Mouse (Mus musculus) adrenal gland, adult (tissue): ENCODE data around the gene Mapk6.
A peak's percentile ranks its signal among the peaks of the same experiment; 100 is the strongest.

Experiments used
- DNase-seq, 2 experiments: peaks; one replicate each; pipeline ENCODE4 v3.0.0; 2022 to 2023; ENCODE audit warnings: low spot score in 1 of 2; ENCODE audit not compliant: inconsistent age in 2 of 2

The Mapk6 gene

DNA sequence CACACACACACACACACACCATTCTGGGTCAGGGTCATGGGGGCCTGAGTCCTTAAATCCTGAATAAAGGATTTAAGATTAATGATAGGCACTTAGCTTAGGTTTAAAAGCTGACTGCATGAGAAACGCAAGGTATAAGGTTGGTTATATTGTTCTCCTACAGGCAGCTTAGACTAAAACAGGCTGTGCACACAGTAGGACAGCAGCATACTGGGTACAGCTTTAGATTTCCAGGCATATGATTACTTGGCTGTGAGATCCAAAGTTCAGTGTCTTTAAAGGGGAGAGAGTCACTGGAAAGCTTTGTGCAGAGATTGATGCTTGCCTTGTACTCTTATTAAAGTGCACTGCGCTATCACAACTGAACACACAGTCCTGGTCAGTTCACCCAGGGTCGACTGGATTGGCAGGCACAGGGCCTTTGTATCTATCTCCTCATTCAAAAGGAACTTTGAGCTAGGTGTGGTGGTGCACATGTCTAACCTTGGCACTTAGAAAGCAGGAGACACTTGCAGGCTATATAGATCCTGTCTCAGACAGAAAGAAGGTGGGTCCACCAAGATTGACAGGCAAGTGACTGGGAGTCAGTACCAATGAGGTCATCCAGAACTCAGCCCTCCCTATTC is 25.4 kb downstream of the Mapk6 start:
- DNase-seq, result no peak

DNA sequence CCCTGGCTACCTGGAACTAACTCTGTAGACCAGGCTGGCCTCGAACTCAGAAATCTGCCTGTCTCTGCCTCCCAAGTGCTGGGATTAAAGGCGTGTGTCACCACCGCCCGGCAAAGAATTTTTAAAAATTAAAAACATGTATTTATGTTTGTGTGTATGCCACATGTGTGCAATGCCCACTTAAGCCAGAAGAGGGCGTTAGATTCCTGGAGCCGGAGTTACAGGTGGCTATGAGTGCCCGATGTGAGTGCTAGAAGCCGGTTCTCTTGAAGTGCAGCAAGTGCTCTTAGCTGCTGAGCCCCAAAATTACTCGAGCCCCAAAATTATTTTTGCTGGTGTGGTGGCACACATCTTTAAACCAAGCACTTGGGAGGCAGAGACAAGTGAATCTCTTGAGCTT is 26.0 kb downstream of the Mapk6 start:
- no peak for DNase-seq

DNA sequence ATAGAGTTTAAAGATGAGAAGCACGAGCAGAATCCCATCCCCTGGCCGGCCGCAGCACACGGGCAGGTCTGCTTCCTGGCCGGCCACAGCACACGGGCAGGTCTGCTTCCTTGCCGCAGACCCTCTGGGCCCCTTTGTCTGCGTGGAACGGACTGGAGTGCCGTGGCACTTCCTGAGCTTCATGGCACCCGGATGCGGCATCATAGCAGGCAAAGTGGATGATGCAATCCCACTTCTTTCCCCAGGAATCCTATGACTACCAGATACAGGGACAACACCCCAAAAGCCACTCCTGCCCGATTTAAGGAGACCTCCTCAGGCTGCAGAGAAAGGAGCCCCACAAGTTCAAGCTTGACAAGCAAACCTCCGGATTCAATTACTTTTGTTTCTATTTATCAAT is 27.0 kb downstream of the Mapk6 start:
- DNase-seq, result no peak

DNA sequence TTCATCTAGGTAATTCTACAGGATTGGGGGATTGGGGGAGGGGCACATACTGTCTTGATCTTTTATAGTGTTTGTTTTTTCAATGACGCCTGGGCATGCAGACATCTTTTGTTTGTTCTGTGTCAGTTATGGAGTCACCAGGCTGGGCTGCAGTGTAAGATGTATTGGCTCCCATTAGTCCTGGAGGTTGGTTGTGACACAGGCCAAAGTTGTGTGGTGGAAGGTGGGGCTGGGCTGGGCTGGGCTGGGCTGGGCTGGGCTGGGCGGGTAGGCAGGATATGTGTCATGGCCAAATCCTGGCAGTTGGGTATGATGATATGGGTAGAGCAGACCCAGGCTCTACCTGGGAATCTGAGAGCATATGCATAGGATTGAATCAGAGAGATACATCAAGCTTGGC is 31.0 kb downstream of the Mapk6 start:
- no peak for DNase-seq

DNA sequence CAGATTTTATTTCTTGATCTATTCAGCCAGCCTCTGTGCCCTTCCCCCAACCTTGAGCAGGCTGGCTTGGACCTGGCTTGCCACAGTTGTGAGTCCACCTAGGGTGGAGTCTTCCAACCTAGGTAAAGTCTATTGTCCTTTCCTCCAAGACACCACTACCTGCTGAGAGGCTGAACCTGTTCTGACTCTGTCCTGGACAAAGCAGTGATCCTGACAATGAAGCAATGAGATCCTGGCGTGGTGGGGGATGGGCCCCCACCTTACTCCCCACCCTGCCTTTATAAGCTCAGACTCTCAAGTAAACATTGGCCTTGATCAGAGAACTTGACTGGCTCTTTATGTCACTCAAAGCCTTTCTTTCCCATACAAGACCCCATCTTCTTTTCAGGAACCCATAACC is 33.4 kb downstream of the Mapk6 start:
- no peak for DNase-seq

DNA sequence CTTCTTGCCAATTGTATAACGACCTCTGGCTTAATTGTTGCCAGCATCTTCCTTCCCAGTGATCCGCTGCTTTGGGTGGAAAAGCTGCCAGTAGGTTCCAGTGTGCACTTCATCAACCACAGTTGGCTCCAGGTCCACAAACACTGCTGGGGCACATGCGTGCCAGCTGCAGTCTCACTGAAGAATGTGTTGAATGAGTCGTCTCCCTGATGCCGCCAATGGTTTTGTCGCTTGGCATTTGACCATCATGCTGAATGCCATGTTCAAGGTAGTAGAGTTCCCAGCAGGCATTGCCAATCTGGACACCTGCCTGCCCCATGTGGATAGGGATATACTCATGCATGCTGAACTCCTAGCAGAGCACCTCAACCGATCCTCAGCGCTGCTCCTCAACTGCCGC is 34.2 kb downstream of the Mapk6 start:
- no peak for DNase-seq

DNA sequence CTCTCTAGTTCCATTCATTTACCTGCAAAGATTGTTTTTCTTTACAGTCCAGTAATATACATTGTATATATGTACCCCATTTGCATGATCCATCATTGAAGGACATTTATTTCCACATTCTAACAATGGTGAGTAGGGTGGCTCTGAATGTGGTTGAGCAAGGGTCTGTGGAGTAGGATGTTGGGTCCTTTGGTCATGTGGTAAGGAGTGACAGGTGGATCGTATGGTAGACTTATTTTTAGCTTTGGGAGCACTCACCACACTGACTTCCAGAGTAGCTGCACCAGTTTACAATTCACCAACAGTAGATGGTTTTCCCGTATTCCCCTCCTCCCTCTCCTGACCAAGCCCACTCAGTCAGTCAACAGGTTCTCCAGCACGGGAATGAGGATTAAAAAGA is 41.0 kb downstream of the Mapk6 start:
- no peak for DNase-seq

DNA sequence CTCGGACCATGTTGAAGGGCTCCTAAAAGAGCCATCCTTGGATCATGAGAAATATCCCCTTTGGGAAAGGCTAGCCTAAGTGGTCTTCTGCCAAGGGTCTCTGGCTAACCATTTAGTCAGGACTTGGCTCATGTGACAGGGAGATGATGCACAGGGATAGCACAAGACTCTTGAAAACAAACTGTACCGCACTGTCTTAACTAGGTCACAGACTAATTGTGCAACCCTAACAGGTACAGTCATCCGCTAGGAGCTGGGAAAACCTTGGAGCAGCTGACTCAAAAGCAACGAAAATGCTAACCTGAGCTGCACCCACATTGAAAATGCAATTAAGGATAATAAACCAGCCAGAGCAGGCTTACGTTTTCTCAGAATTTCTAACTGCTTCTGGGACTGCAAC is 43.6 kb downstream of the Mapk6 start:
- DNase-seq, result peak; percentile 65 to 81

DNA sequence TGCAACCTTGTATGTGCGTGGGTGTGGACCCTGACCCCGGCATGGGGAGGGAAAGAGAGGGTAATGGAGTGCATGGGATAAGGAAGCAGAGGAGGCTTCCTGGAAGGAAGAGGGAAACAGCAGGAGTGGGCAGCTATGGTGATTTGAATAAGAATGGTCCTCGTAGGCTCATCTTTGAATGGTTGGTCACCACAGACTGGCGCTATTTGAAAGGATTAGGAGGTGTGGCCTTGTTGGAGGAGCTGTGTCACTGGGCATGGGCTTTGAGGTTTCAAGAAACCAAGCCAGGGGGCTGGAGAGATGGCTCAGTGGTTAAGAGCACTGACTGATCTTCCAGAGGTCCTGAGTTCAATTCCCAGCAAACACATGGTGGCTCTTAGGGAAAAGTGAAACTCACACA is 44.6 kb downstream of the Mapk6 start:
- no peak for DNase-seq

DNA sequence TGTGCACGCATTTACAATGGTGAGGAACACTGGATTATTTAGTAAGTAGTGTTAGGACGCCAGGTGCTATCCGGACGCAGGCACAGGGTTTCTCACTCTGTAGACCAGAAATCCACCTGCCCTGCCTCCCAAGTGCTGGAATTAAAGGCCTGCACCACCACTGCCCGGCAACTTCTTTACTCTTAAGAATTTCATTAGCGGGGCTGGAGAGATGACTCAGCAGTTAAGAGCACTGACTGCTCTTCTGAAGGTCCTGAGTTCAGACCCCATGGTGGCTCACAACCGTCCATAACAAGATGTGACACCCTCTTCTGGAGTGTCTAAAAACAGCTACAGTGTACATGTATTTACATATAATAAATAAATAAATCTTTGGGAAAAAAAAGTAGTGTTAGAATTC is 46.1 kb downstream of the Mapk6 start:
- DNase-seq, result peak in 1 of 2 experiments; percentile 22

DNA sequence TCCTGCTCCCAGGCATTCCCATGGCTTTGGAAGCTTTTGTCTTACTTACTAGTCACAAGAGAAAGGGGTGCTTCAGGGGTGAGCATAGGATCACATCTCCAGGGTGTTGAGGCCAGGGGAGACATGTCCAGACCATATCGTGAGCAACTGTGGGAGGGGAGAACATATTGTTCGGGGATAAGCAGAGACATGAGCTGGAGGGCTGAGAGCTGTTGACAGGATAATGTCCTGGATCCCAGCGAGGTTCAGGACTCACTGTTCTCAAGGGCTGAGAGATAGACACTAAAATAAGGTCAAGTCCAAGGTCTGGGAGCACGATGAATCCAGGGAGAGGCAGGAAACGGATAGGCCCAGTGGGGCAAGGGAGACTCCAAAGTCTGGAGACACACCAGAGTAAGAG is 46.8 kb downstream of the Mapk6 start:
- DNase-seq, result peak; percentile 78 to 84

DNA sequence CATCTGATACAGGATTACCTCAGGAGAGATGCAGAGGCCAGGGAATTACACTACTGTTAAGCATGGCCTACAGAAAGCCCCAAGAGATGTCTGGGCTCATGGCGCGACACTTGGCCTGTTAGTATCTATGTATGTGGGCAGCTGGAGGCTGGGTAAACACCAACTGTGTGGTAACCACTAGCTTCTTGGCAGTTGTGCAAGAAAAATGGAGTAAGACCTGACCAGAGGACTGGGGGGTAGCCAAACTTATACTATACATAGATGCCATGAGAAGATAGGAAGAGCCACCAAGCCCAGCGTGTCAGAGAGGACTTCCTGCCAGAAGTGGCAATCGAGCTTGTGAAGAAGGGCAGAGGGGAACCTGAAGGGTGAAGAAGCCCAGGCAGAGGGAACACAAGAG is 47.6 kb downstream of the Mapk6 start:
- no peak for DNase-seq

DNA sequence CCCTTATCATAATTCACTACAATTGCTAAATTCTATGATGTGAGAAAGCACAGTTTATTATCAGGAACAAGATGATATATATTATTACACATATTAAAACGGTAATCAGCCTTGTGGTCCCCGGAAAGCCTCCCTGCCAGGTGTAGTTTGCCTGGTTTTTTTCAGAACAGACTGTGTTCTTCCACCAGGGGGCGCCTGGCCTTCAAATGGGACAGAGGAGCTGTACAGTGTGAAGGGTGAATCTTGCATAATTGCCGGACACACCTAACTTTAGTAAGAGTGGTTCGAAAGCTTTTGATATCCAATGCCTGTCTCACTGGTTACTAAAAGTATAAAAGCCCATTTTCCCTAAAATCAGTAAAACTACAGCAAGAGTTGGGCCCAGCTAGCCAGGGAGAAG is 48.1 kb downstream of the Mapk6 start:
- DNase-seq, result peak; percentile 68 to 91

DNA sequence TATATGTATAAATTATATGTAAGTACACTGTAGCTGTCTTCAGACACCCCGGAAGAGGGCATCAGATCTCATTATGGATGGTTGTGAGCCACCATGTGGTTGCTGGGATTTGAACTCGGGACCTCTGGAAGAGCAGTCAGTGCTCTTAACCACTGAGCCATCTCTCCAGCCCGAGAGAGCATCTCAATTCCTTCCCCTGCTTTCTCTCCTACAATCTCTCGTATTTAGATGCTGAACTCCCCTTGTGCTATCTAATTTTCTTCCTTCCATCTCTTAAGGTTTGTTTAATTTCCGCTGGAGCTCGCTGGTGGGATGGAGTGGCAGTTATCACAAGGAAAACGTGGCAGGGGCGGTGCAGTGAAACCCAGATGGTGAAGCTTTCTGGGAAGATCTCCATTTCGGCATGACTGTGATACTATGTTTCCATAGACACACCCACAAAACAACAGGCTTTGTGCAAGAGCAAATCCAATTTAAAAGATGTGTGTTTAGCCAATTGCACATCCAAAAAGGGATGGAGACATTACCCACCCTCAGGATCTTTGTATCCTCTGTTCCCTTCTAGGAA is 52.6 kb downstream of the Mapk6 start:
- no peak for DNase-seq

DNA sequence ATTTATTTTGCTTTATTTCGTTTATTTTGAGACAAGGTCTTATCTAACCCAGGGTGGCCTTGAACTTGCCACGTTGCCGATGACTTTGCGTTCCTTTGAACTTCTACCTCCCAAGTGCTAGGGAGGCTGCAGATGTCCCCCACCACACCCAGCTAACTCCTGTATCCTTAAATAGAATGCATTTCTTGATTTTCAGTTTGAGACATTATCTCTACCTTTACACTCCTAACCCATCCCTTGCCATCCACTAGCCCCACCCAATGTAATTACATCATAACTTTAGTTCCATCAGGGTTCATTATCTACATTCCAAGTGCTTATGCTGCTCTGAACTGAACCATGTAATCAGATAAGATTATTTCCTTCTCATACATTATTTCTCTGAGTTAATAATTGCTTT is 54.0 kb downstream of the Mapk6 start:
- no peak for DNase-seq

DNA sequence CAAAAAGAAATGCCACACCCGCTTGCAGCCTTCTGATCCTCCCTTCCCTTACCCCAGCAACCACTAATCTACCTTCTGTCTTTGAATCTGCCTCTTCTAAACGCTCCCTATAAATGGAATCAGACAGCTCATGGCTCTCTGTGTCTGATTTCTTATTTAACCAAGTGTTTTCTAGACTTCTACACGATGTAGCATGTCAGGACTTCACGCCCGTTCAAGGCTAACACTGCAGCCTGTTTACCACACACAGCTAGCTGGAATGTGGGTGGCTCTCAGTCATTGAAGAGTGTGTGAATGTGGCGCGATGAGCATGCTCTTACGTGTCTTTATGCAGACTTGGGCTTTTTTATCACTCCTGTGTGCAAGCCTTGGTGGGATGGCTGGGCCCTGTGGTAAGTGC is 56.7 kb downstream of the Mapk6 start:
- DNase-seq, result no peak

DNA sequence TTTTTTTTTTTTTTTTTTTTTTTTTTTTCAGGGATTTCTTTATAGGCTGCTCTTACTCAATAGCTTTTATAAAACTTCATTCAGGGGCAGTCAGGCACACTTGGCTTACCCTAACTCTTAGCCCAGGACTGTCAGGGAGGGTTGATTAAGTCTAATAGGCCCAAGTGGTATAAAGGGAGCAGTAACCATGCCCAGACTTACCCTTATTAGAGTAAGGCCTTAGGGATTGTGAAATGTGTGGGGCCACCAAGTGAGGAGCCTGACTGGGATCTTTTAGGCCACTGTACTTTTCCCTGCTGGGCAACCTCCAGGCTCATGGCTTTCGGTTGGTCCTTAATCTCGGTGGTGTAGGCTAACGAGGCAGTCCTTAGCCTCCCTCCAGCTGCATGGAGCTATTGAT is 61.2 kb downstream of the Mapk6 start:
- DNase-seq, result peak in 1 of 2 experiments; percentile 49

DNA sequence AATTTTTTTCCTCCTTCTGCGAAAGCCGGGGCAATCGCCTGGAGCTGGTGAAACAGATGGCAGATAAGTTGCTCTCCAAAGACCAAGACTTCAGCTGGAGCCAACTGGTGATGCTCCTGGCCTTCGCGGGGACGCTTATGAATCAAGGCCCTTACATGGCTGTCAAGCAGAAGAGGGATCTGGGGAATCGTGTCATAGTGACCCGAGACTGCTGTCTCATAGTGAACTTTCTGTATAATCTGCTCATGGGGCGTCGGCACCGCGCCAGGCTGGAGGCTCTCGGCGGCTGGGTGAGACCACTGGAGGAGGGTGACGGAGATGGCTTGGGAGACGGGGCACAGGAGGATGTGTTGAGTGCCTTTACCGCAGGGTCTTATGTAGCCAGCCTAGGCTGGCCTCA is 61.7 kb downstream of the Mapk6 start:
- peak in 1 of 2 experiments; percentile 51 for DNase-seq

DNA sequence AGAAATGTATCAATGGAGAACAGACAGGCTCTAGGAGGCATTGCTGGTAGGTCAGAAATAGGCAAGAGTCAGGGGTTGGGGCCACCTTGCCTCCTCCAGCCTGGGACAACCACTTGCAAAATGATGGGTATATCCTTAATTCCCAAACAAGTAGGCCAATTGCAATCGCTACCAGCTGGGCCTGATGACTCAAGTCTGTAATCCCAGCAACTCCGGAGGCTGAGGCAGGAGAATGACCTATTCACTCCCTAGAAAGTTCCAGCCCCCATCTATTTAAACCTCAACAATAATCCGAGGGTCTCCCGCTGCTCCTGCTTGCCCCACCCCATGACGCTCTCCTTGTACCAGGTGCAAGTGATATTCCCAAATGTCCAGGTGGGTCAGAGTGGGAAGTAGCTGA is 62.3 kb downstream of the Mapk6 start, which contains the start of gene Bcl2l10:
TSS of gene Bcl2l10 (plus strand) at position 301 of the 400 bp plus-strand sequence.
- no peak for DNase-seq

DNA sequence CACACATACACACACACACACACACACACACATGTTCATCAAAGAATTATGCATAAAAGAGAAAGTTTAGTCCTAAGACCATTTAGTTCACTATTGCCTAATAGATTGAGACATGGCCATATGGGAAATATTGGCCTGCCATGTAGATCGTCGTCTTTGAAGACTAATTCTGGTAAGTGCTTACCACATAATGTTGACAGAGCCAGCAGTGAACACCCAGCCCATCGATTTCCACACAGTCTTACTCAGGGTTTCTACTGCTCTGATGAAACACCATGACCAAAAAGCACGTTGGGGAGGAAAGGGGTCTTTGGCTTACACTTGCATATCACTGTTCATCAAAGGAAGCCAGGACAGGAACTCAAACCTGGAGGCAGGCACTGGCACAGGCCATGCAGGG is 67.4 kb downstream of the Mapk6 start:
- DNase-seq, result peak in 1 of 2 experiments; percentile 42

DNA sequence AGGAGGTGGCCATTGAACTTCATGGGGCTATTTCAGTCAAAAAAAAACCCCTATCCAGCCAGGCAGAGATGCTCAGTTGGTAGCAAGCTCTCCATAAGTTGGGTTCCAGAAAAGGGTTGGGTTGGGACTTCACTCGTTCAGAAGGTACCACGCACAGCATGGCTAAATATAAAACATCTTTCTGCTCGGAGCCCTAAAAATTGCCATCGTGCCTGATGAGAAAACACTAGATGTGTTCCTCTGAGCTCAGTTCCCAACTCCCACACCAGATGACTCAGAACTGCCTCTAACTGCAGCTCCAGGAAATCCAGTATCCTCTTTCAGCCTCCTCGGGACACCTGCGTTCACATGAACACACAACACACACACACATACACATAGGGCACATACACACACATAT is 71.8 kb downstream of the Mapk6 start:
- no peak for DNase-seq

DNA sequence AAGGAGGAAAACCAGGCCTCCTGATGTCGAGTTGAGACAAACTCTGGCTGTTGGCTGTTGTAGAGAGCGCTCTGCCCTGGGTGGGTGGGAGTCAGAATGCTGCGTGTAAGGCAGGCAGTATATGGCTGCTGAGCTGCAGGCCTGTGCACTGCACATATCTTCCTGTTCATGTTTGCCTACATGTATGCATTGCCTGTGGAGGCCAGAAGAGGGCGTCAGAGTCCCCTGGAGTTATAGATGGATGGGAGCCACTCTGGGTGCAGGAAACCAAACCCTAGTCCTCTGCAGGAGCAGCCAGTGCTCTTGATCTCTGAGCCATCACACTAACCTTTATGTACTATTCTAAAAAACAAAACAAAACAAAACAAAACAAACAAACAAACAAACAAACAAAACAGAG is 75.4 kb downstream of the Mapk6 start:
- no peak for DNase-seq

DNA sequence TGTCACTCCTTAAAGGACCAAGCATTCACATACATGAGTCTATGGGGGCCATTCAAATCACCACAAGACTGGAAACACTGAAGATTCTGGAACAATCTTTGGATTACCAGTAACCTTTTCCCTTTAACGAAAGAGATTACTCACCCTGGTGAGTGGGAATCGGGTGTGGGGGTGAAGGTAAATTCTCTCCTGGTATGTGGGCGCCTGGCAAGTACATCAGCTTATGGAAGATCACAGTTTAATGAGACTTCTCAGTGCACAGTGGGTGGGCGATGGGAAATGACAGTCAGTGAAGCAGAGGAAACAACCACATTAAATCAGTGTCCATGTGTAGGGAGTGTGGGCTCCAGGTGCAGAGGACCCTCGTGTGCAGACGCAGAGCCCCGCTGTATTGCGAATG is 79.0 kb downstream of the Mapk6 start:
- DNase-seq, result no peak
